In genomic region chr2:52883401-52883800, GRCm38 (mm10) we compare ENCODE assay signal across 27 mouse cellular contexts. TPM values are rescaled to one million over a fixed set of nuclear protein-coding genes. Genes with fewer than 3 reads are reported as not detected.
"Had no signal": no experiment of that assay in that cellular context is flagged by ENCODE, and none has a peak within 500 bp of the region (broad histone marks: within the 10 kb centered on the region; RNA-seq: fewer than 3 reads in every experiment).

No protein-coding gene starts in this region.

- H3K27ac ChIP-seq: embryonic facial prominence, embryonic 10.5 days; embryonic facial prominence, embryonic 12.5 days; embryonic facial prominence, embryonic 13.5 days; forebrain, embryonic 10.5 days; forebrain, embryonic 12.5 days; forebrain, embryonic 13.5 days; forebrain, embryonic 15.5 days; gastrocnemius, adult 2 months; heart, adult 2 months had no signal

- H3K9ac ChIP-seq: embryonic facial prominence, embryonic 12.5 days; embryonic facial prominence, embryonic 13.5 days; embryonic facial prominence, embryonic 15.5 days; forebrain, embryonic 12.5 days; forebrain, embryonic 13.5 days; forebrain, embryonic 15.5 days; forebrain, postnatal 0 days had no signal

- DNase-seq: cerebellum, adult 8-10 months; cerebellum, adult 9-10 months; cerebellum, adult 9-11 months; cerebellum, postnatal 10 days; cerebellum, postnatal 14 days; cerebellum, postnatal 25 days; cerebellum, postnatal 36 days; embryo, embryonic 11 days; forebrain, postnatal 0 days; gastrocnemius, adult 2 months; gastrocnemius, postnatal 10 days; gastrocnemius, postnatal 14 days; gastrocnemius, postnatal 25 days; gastrocnemius, postnatal 36 days; heart, adult 11 months; heart, adult 18-20 months; heart, adult 2 months had no signal

- H3K27me3 ChIP-seq: embryonic facial prominence, embryonic 12.5 days; embryonic facial prominence, embryonic 13.5 days; embryonic facial prominence, embryonic 15.5 days; forebrain, embryonic 12.5 days; forebrain, embryonic 13.5 days; forebrain, embryonic 15.5 days had no signal

- H3K4me2 ChIP-seq: embryonic facial prominence, embryonic 12.5 days; embryonic facial prominence, embryonic 13.5 days; embryonic facial prominence, embryonic 15.5 days; forebrain, embryonic 12.5 days; forebrain, embryonic 13.5 days; forebrain, embryonic 15.5 days had no signal

- H3K36me3 ChIP-seq: embryonic facial prominence, embryonic 12.5 days; embryonic facial prominence, embryonic 13.5 days; embryonic facial prominence, embryonic 15.5 days; forebrain, embryonic 15.5 days had no signal

- H3K4me3 ChIP-seq: embryonic facial prominence, embryonic 10.5 days; embryonic facial prominence, embryonic 12.5 days; embryonic facial prominence, embryonic 13.5 days; embryonic facial prominence, embryonic 15.5 days; erythroblast, embryonic 14.5 days; forebrain, embryonic 10.5 days; forebrain, embryonic 12.5 days; forebrain, embryonic 13.5 days; forebrain, embryonic 15.5 days; gastrocnemius, adult 2 months; heart, adult 2 months had no signal

- H3K9me3 ChIP-seq: embryonic facial prominence, embryonic 10.5 days; embryonic facial prominence, embryonic 12.5 days; embryonic facial prominence, embryonic 13.5 days; embryonic facial prominence, embryonic 15.5 days; forebrain, embryonic 10.5 days; forebrain, embryonic 12.5 days; forebrain, embryonic 13.5 days; forebrain, embryonic 15.5 days had no signal

- ATAC-seq: forebrain, embryonic 13.5 days; forebrain, embryonic 14.5 days; forebrain, postnatal 0 days had no signal

RNA-seq across cellular contexts. Expression of gene Fmnl2, which starts 25.7 kb away (rescaled TPM):
- polyA plus RNA-seq: erythroblast, embryonic 14.5 days had no signal
